Mouse (Mus musculus) forebrain, embryonic 13.5 days (tissue): ENCODE measurements around the gene Pias1. TPM values are rescaled to one million over a fixed set of nuclear protein-coding genes. Genes with fewer than 3 reads are reported as not detected.

Source experiments
- ATAC-seq: fragments of 200-750 bp; cut with Nextera tagmentation; 2 replicates; pipeline ENCODE4 v1.8.0; 2017
- H3K27ac ChIP-seq: fragments of 300-500 bp; sonication (generic); 2 replicates; pipeline ENCODE4 v1.5.1; 2015; ENCODE audit warnings: inconsistent platforms, mild to moderate bottlenecking, moderate library complexity
- H3K27me3 ChIP-seq: fragments of 300-500 bp; sonication (generic); 2 replicates; pipeline ENCODE4 v1.6.1; 2015; ENCODE audit warnings: mild to moderate bottlenecking, inconsistent platforms
- H3K36me3 ChIP-seq: fragments of 300-500 bp; sonication (generic); 2 replicates; pipeline ENCODE4 v1.6.1; 2015; ENCODE audit warnings: mild to moderate bottlenecking, inconsistent platforms; ENCODE audit not compliant: poor library complexity, severe bottlenecking
- H3K4me1 ChIP-seq: fragments of 300-500 bp; sonication (generic); 2 replicates; pipeline ENCODE4 v1.6.1; 2015; ENCODE audit warnings: inconsistent platforms
- H3K4me2 ChIP-seq: fragments of 300-500 bp; sonication (generic); 2 replicates; pipeline ENCODE4 v1.6.1; 2015; ENCODE audit warnings: inconsistent platforms, mild to moderate bottlenecking, moderate library complexity
- H3K4me3 ChIP-seq: fragments of 300-500 bp; sonication (generic); 2 replicates; pipeline ENCODE4 v1.5.1; 2015; ENCODE audit warnings: mild to moderate bottlenecking, inconsistent platforms
- H3K9ac ChIP-seq: fragments of 300-500 bp; sonication (generic); 2 replicates; pipeline ENCODE4 v1.6.1; 2015; ENCODE audit warnings: mild to moderate bottlenecking, inconsistent platforms
- H3K9me3 ChIP-seq: fragments of 300-500 bp; sonication (generic); replicated peaks from 2 replicates; pipeline ENCODE4 v1.6.1; 2016; ENCODE audit warnings: inconsistent platforms
- WGBS: fragments of 180-500 bp; shearing (Covaris S2); methylation state at CpG from one replicate; pipeline ENCODE4 v1.1.7; 2015; 5-methylcytosine and 5-hydroxymethylcytosine counted together
- polyA plus RNA-seq: library from polyadenylated mRNA; unstranded; fragments of >200 nt; fragmentation: Nextera tagmentation; extraction: Ambion mirVana; gene quantifications from 2 replicates; pipeline ENCODE4 v1.2.1, GENCODE M21; 2015

The Pias1 gene
- polyA plus RNA-seq, 1 experiment from 2014 or later: 57.1 TPM

DNA sequence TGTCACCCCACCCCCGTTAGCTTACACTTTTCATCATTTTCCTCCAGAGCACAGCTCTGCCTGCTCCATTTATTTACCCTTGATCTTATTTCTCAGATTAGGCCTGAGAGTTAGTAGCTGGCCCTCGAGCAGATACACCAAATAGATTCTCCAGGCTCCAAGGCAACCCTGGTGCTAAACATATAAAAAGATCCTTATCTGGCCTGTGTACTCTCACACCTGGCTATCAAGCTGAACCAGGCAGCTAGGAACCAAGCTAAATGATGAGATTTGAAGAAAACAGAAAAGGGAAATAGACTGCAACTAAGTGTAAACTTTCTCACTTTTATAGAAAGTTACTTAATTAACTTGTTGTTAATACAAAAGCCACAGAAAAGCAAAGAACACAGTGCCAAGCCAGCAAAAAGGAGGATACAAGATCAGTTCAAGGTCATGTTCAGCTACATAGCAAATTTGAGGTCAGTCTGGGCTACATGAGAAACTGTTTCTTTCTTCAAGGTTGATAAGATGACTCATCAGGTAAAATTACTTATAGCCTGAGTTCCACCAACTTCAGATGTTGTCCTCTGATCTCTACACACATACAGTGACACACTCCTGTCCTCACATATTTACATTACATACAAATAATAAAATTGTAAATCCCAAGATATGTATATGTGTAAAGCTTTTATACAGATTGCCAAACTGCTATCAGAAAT is 52.9 kb downstream of the Pias1 start:
- Histone ChIP-seq H3K36me3 (no peaks in the 10 kb centered on the region), H3K4me3 (no peak overlapping the region), H3K27me3 (no peaks in the 10 kb centered on the region), H3K27ac (no peak overlapping the region), H3K9ac (no peak overlapping the region), H3K4me2 (no peak overlapping the region), H3K4me1 (0 out of 2 replicates have a peak, but pooled peaks cover under 1% of the 10 kb centered on the region), H3K9me3 (no peaks in the 10 kb centered on the region)
- no peak for ATAC-seq
- 82% methylated on average over 2 of the region's 2 CpGs for WGBS

GRCm38 (mm10) chr9:62932575-62933339 is 55.0 kb downstream of the Pias1 start:
- H3K9me3 ChIP-seq: no peaks in the 10 kb centered on the region
- no peak overlapping the region for H3K9ac ChIP-seq
- H3K36me3 ChIP-seq: no peaks in the 10 kb centered on the region
- H3K4me2 ChIP-seq: no peak overlapping the region
- no peak overlapping the region for H3K27ac ChIP-seq
- no peaks in the 10 kb centered on the region for H3K27me3 ChIP-seq
- H3K4me1 ChIP-seq: 0 out of 2 replicates have a peak, but pooled peaks cover 3% of the 10 kb centered on the region
- no peak for ATAC-seq
- no peak overlapping the region for H3K4me3 ChIP-seq
- WGBS: 94% methylated on average over 4 of the region's 4 CpGs

DNA sequence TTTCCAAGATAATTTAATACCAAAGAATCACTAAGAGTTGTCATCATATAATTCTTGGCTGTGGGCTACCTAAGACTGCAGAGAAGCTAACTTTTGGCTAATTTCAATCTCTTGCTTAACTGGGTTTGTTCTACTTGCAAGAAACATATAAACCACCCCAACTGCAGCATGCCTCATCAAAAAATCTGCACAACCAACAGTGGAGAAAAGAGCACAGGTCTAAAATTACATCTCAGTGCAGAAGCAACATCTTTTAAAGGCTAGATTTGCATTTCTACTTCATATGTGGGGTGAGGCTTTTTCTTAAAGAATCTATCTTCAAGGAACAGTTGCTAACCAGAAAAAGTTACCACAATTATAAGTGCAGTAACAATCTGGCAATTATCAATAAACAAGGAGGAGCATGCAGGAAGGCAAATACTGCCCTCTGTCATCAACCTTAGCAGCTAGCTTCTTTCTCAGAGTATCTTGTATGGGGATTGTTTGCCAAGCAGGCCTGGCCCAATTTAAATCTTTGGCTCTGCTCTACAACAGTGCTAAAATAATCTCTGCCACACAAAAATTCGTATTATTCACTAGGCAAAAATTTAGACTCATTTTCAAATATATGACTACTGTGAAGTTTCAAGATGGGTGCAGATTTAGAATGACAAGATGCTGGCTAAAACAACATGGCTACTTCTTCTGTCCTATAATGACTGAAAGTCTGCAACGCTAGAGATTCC is 62.7 kb downstream of the Pias1 start:
- WGBS: 87% methylated on average over 2 of the region's 2 CpGs
- Histone ChIP-seq H3K9me3 (no peaks in the 10 kb centered on the region), H3K4me3 (no peak overlapping the region), H3K9ac (no peak overlapping the region), H3K27me3 (no peaks in the 10 kb centered on the region), H3K4me1 (0 out of 2 replicates have a peak, but pooled peaks cover 3% of the 10 kb centered on the region), H3K27ac (no peak overlapping the region), H3K4me2 (no peak overlapping the region), H3K36me3 (peaks cover 2% of the 10 kb centered on the region)
- no peak for ATAC-seq

- Histone ChIP-seq H3K4me3 (no peak overlapping the region), H3K4me1 (no peaks in the 10 kb centered on the region), H3K9me3 (no peaks in the 10 kb centered on the region), H3K36me3 (peaks cover 25% of the 10 kb centered on the region), H3K27me3 (no peaks in the 10 kb centered on the region), H3K27ac (no peak overlapping the region), H3K4me2 (no peak overlapping the region), H3K9ac (no peak overlapping the region)
- 90% methylated on average over 2 of the region's 2 CpGs for WGBS
- ATAC-seq: no peak
Measured at GRCm38 (mm10) chr9:62920877-62921276, 66.8 kb downstream of the Pias1 start.

DNA sequence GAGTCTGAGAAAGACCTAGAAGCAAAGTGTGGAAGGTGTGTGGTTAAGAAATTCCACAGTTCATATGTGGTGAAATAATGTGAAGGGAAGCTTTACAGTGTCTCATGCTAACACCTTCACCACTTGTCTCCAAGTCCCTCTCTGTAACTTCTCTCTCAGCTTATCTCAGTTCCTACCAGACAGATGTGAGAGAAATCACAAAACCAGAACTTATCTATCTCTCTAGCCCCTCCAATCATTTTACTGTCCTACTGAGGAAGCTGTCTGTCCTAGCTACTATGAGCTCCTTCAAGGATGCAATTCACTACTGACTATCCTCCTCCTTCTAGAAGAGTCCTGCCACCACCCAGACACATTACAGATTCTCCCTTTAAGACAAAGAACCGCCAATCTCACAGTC is 70.7 kb downstream of the Pias1 start:
- Histone ChIP-seq H3K4me2 (no peak overlapping the region), H3K27ac (no peak overlapping the region), H3K4me1 (no peaks in the 10 kb centered on the region), H3K4me3 (no peak overlapping the region), H3K27me3 (no peaks in the 10 kb centered on the region), H3K9ac (no peak overlapping the region), H3K9me3 (peaks cover 4% of the 10 kb centered on the region; the same call in 1 of the 2 replicates), H3K36me3 (peaks cover 42% of the 10 kb centered on the region)
- 96% methylated on average over 1 of the region's 1 CpGs for WGBS
- ATAC-seq: no peak

- no peaks in the 10 kb centered on the region for H3K4me1 ChIP-seq
- peaks cover 4% of the 10 kb centered on the region; the same call in 1 of the 2 replicates for H3K9me3 ChIP-seq
- no peak overlapping the region for H3K4me2 ChIP-seq
- ATAC-seq: no peak
- H3K9ac ChIP-seq: no peak overlapping the region
- H3K36me3 ChIP-seq: peaks cover 58% of the 10 kb centered on the region
- H3K27me3 ChIP-seq: no peaks in the 10 kb centered on the region
- no peak overlapping the region for H3K4me3 ChIP-seq
- no peak overlapping the region for H3K27ac ChIP-seq
- whole genome bisulfite sequencing: 85% methylated on average over 5 of the region's 5 CpGs
Measured at GRCm38 (mm10) chr9:62913390-62914069, 74.2 kb downstream of the Pias1 start.

- no peak for ATAC-seq
- H3K4me2 ChIP-seq: no peak overlapping the region
- H3K9ac ChIP-seq: no peak overlapping the region
- peaks cover 4% of the 10 kb centered on the region; the same call in 1 of the 2 replicates for H3K4me1 ChIP-seq
- no peaks in the 10 kb centered on the region for H3K9me3 ChIP-seq
- H3K36me3 ChIP-seq: peaks cover 42% of the 10 kb centered on the region
- no peak overlapping the region for H3K27ac ChIP-seq
- no peaks in the 10 kb centered on the region for H3K27me3 ChIP-seq
- H3K4me3 ChIP-seq: no peak overlapping the region
- 96% methylated on average over 8 of the region's 8 CpGs for WGBS
Measured at GRCm38 (mm10) chr9:62905039-62905438, 82.7 kb downstream of the Pias1 start.

DNA sequence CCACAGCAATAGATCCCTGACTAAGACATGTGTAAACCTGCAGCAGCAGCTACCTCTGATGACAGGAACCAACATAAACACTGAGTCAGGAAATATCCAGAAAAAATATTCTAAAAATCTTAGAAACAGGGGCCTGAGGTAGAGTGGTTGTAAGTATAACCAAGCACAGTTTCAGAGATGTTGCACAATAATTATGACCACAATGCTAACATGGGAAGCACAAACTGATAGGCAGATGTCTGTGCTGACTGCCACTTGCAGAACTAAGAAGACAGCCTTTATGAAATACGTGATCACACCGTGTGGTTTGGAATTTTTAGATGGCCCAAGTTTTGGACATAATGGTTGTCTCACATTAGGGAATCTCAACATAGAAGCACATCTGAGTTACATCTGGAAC is 83.9 kb downstream of the Pias1 start:
- 100% methylated on average over 2 of the region's 2 CpGs for WGBS

DNA sequence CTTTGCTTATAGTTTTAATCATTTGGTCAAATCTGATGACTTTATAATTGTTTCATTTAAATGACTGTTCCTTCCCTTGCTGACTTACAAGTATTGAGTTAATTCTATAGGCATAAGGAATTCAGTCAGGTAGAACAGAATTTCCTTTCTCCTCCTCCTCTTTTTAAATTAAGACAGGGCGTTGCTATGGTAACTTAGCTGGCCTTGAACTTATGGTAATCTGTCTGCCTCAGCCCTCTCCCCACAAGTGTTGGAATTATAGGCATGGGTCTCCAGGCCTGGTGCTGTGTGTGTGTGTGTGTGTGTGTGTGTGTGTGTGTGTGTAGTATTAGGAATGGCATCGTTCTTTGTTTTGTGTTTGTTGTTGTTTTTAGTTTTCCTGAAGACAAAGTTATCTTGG is 86.0 kb downstream of the Pias1 start:
- peaks cover 33% of the 10 kb centered on the region for H3K36me3 ChIP-seq
- no peak overlapping the region for H3K4me2 ChIP-seq
- H3K27me3 ChIP-seq: no peaks in the 10 kb centered on the region
- no peak for ATAC-seq
- no peak overlapping the region for H3K27ac ChIP-seq
- WGBS: 67% methylated on average over 2 of the region's 2 CpGs
- peaks cover 4% of the 10 kb centered on the region; the same call in 1 of the 2 replicates for H3K4me1 ChIP-seq
- H3K4me3 ChIP-seq: no peak overlapping the region
- no peak overlapping the region for H3K9ac ChIP-seq
- H3K9me3 ChIP-seq: no peaks in the 10 kb centered on the region

More for the DNA sequence above, 83.9 kb downstream of the Pias1 start:
- H3K4me2 ChIP-seq: no peak overlapping the region
- H3K27ac ChIP-seq: no peak overlapping the region
- peaks cover 4% of the 10 kb centered on the region; the same call in 1 of the 2 replicates for H3K4me1 ChIP-seq
- H3K9me3 ChIP-seq: no peaks in the 10 kb centered on the region
- H3K4me3 ChIP-seq: no peak overlapping the region
- peaks cover 37% of the 10 kb centered on the region for H3K36me3 ChIP-seq
- no peak for ATAC-seq
- H3K27me3 ChIP-seq: no peaks in the 10 kb centered on the region
- no peak overlapping the region for H3K9ac ChIP-seq

GRCm38 (mm10) chr9:62894486-62894885 is 93.2 kb downstream of the Pias1 start:
- no peaks in the 10 kb centered on the region for H3K27me3 ChIP-seq
- no peak overlapping the region for H3K4me3 ChIP-seq
- H3K27ac ChIP-seq: no peak overlapping the region
- H3K4me2 ChIP-seq: no peak overlapping the region
- H3K4me1 ChIP-seq: no peaks in the 10 kb centered on the region
- peaks cover 50% of the 10 kb centered on the region for H3K36me3 ChIP-seq
- WGBS: 90% methylated on average over 1 of the region's 1 CpGs
- H3K9me3 ChIP-seq: no peaks in the 10 kb centered on the region
- no peak for ATAC-seq
- H3K9ac ChIP-seq: no peak overlapping the region

DNA sequence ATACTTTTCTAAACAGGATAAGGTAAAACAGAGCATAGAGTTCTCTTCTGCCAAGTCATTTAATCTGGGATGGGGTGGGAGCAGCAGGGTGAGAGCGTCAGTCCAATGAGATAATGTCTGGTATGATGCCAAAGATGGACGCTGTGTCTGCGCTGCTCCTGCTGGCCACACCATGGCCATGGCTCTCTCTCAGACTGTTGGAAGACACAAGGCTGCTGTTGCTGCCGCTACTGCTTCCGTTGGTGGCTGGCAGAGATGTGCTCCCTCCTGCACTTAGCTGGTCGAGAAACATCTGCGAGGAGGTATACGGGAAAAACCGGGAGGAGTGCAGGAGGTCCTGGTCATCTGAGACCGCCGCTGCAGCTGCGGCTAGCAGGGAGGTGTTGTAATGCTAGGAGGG is 105.9 kb downstream of the Pias1 start:
- H3K9me3 ChIP-seq: no peaks in the 10 kb centered on the region

More for the DNA sequence above, 105.9 kb downstream of the Pias1 start:
- H3K4me1 ChIP-seq: no peaks in the 10 kb centered on the region
- no peak overlapping the region for H3K27ac ChIP-seq
- 87% methylated on average over 12 of the region's 12 CpGs for WGBS
- no peaks in the 10 kb centered on the region for H3K27me3 ChIP-seq
- H3K4me2 ChIP-seq: no peak overlapping the region
- no peak overlapping the region for H3K4me3 ChIP-seq
- no peak for ATAC-seq
- peaks cover 56% of the 10 kb centered on the region for H3K36me3 ChIP-seq
- H3K9ac ChIP-seq: no peak overlapping the region
